Mouse (Mus musculus) brain, embryonic 14.5 days (tissue): Measurements from ENCODE around the gene Pdik1l.

ENCODE experiments used
- CTCF ChIP-seq: fragments of 200-500 bp; IDR thresholded peaks from 2 replicates; pipeline ENCODE4 v1.5.1; 2012; ENCODE audit warnings: inconsistent platforms, mild to moderate bottlenecking, moderate library complexity, borderline replicate concordance; ENCODE audit not compliant: insufficient read depth, insufficient read length; ENCODE audit errors: extremely low read depth
- POLR2A ChIP-seq: fragments of 200-500 bp; IDR thresholded peaks from 2 replicates; pipeline ENCODE4 v1.6.1; 2012; ENCODE audit warnings: mild to moderate bottlenecking, inconsistent platforms, borderline replicate concordance; ENCODE audit not compliant: poor library complexity, insufficient read depth, insufficient read length, severe bottlenecking; ENCODE audit errors: extremely low read depth

- TF ChIP-seq POLR2A (no peak), CTCF (no peak)
Measured at GRCm38 (mm10) chr4:134243516-134244250, 44.0 kb downstream of the Pdik1l start, which contains the start of gene E130218I03Rik.
